ENCODE assay signal across 22 mouse cellular contexts in the genomic region with DNA sequence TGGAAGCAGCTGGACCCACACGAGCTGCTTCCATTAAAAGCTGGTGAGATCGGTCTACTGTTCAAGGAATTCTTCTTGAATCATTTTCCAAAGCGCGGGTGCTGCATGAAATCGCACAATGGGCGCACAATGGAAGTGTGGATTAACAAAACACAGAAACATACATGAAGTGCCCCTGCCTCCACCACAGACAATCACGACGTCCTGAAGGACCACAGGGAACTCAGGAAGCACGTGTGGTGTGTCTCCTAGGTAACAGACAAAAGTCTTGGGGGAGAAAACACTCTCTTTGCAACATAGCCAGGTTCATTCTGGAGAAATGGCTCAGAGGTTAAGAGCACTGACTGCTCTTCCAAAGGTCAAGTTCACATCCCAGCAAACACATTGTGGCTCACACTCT. TPM values are rescaled to one million over a fixed set of nuclear protein-coding genes. Genes with fewer than 3 reads are reported as not detected.
"Had no signal": no experiment of that assay in that cellular context is flagged by ENCODE, and none has a peak within 500 bp of the region (broad histone marks: within the 10 kb centered on the region; RNA-seq: fewer than 3 reads in every experiment).

No protein-coding gene starts in this region.

- H3K9me3 ChIP-seq: lung, embryonic 15.5 days; midbrain, embryonic 10.5 days; midbrain, embryonic 13.5 days; midbrain, embryonic 15.5 days; neural tube, embryonic 13.5 days; neural tube, embryonic 15.5 days had no signal

- H3K4me2 ChIP-seq: lung, embryonic 15.5 days; midbrain, embryonic 13.5 days; midbrain, embryonic 15.5 days; neural tube, embryonic 13.5 days; neural tube, embryonic 15.5 days had no signal

- ATAC-seq: liver, postnatal 0 days; lung, postnatal 0 days; midbrain, embryonic 13.5 days had no signal

- DNase-seq: liver, postnatal 0 days; lung, adult 2 months; lung, postnatal 14 days; lung, postnatal 36 days; retina, postnatal 1 day; right cerebral cortex, adult 18-20 months; right cerebral cortex, postnatal 25 days; right cerebral cortex, postnatal 4 days; spleen, adult 18-20 months; thymus, adult 18-20 months; thymus, postnatal 14 days; thymus, postnatal 36 days had no signal

- H3K4me1 ChIP-seq: midbrain, embryonic 15.5 days; neural tube, embryonic 13.5 days; neural tube, embryonic 15.5 days had no signal

- H3K9ac ChIP-seq: liver, postnatal 0 days; lung, embryonic 15.5 days; midbrain, embryonic 13.5 days; midbrain, embryonic 15.5 days; neural tube, embryonic 13.5 days; neural tube, embryonic 15.5 days had no signal

- H3K27me3 ChIP-seq: lung, embryonic 15.5 days; midbrain, embryonic 13.5 days; midbrain, embryonic 15.5 days; neural tube, embryonic 13.5 days; neural tube, embryonic 15.5 days had no signal

- H3K4me3 ChIP-seq: lung, embryonic 15.5 days; midbrain, embryonic 10.5 days; midbrain, embryonic 13.5 days; midbrain, embryonic 15.5 days; myocyte; neural tube, embryonic 13.5 days; neural tube, embryonic 15.5 days had no signal

- H3K36me3 ChIP-seq: lung, embryonic 15.5 days; midbrain, embryonic 10.5 days; midbrain, embryonic 13.5 days; midbrain, embryonic 15.5 days; neural tube, embryonic 13.5 days; neural tube, embryonic 15.5 days had no signal

- H3K27ac ChIP-seq: lung, embryonic 15.5 days; midbrain, embryonic 10.5 days; midbrain, embryonic 13.5 days; midbrain, embryonic 15.5 days; neural tube, embryonic 13.5 days; neural tube, embryonic 15.5 days had no signal

RNA-seq across cellular contexts. Expression of gene Ect2l, which starts 10.0 kb away (rescaled TPM):
- total RNA-seq: megakaryocyte, adult 5-6 weeks had no signal
- polyA plus RNA-seq: liver, postnatal 0 days; midbrain, embryonic 15.5 days; small intestine, adult 2 months had no signal
